ENCODE assay signal across 28 mouse cellular contexts in the genomic region with DNA sequence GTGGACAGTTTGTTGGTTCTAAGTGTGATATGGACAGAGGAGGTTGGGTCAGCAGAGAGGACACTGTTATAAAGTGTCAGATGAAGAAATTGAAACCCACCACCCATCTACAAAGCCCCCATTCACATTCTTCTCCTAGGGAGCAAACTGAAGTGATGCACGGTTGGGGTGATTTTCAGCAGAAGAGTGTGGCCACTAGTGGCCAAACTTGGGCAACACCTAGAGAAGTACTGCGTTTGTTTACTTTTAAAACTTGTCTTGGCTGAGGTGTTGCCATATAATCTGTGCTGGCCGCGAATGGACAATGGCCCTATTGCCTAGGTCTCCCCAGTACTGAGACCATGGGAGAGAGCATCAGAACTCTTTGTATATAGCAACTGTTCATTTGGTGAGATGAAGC.
A peak's percentile ranks its signal among the peaks of the same experiment; 100 is the strongest.
DNase-seq lines count a peak whose midpoint lies in the region; ATAC-seq and TF ChIP-seq lines count a peak whose summit lies in the region.
"Had no signal": no experiment of that assay in that cellular context is flagged by ENCODE, and none has a peak within 500 bp of the region (broad histone marks: within the 10 kb centered on the region; RNA-seq: fewer than 3 reads in every experiment).

No protein-coding gene starts in this region.

- H3K4me3 ChIP-seq in hindbrain, postnatal 0 days (ENCODE audit: low read length) = no peak overlapping the region
- H3K4me3 ChIP-seq in hindbrain, embryonic 16.5 days (ENCODE audit: low read length) = no peak overlapping the region
- no peak overlapping the region for H3K4me3 ChIP-seq in liver, postnatal 0 days (ENCODE audit: low read depth, low read length)
- H3K4me3 ChIP-seq: embryonic facial prominence, embryonic 13.5 days; erythroblast, embryonic 14.5 days; heart, embryonic 10.5 days; heart, embryonic 15.5 days; hindbrain, embryonic 13.5 days; lung, embryonic 15.5 days; stomach, embryonic 15.5 days had no signal

- H3K27me3 ChIP-seq in hindbrain, postnatal 0 days (ENCODE audit: insufficient read depth, low read length) = no peaks in the 10 kb centered on the region
- no peaks in the 10 kb centered on the region for H3K27me3 ChIP-seq in hindbrain, embryonic 16.5 days (replicated peaks; ENCODE audit: control insufficient read depth, insufficient read depth, low read length)
- no peaks in the 10 kb centered on the region for H3K27me3 ChIP-seq in liver, postnatal 0 days (ENCODE audit: insufficient read depth, low read length)
- H3K27me3 ChIP-seq: embryonic facial prominence, embryonic 13.5 days; heart, embryonic 15.5 days; hindbrain, embryonic 13.5 days; lung, embryonic 15.5 days; stomach, embryonic 15.5 days had no signal

- no peak overlapping the region for H3K9ac ChIP-seq in hindbrain, postnatal 0 days (replicated peaks; ENCODE audit: low read length)
- no peak overlapping the region for H3K9ac ChIP-seq in hindbrain, embryonic 16.5 days (ENCODE audit: low read depth, low read length)
- H3K9ac ChIP-seq in liver, postnatal 0 days (replicated peaks) = no peak overlapping the region
- H3K9ac ChIP-seq: embryonic facial prominence, embryonic 13.5 days; heart, embryonic 15.5 days; hindbrain, embryonic 13.5 days; liver, embryonic 14.5 days; lung, embryonic 15.5 days; stomach, embryonic 15.5 days had no signal

- H3K4me2 ChIP-seq in hindbrain, postnatal 0 days (ENCODE audit: low read depth, low read length) = no peak overlapping the region
- H3K4me2 ChIP-seq in hindbrain, embryonic 16.5 days (ENCODE audit: low read length) = no peak overlapping the region
- H3K4me2 ChIP-seq in liver, postnatal 0 days (ENCODE audit: low read depth, low read length) = no peak overlapping the region
- H3K4me2 ChIP-seq: embryonic facial prominence, embryonic 13.5 days; heart, embryonic 15.5 days; hindbrain, embryonic 13.5 days; lung, embryonic 15.5 days; stomach, embryonic 15.5 days had no signal

- 89% methylated on average over 4 of the region's 4 CpGs for WGBS in hindbrain, postnatal 0 days
- WGBS in hindbrain, embryonic 16.5 days = 79% methylated on average over 4 of the region's 4 CpGs
- WGBS in liver, postnatal 0 days (ENCODE audit: insufficient replicate concordance) = 62% methylated on average over 4 of the region's 4 CpGs

- TF ChIP-seq CTCF in hindbrain, postnatal 0 days (IDR thresholded peaks at IDR 0.05; ENCODE audit: low read depth) = peak; percentile 28
- TF ChIP-seq CTCF in liver, postnatal 0 days (IDR thresholded peaks at IDR 0.05; ENCODE audit: low read depth) = peak; percentile 23; the same call in 1 of the 2 replicates

- DNase-seq in hindbrain, postnatal 0 days (ENCODE audit: low spot score) = no peak
- DNase-seq in liver, postnatal 0 days = no peak
- DNase-seq in liver = no peak
- DNase-seq in NIH3T3 (ENCODE audit: low read depth) = peak; percentile 4
- DNase-seq in thymus, postnatal 0 days (ENCODE audit: low spot score) = no peak
- DNase-seq: adrenal gland, postnatal 10 days; cerebellum, adult 11-12 months; cerebellum, adult 9-11 months; gastrocnemius, postnatal 10 days; heart, postnatal 4 days; kidney, adult 8-10 months; kidney, postnatal 14 days; left cerebral cortex, postnatal 4 days; midbrain, embryonic 14.5 days; right cerebral cortex, postnatal 25 days; thymus, postnatal 25 days had no signal

- H3K9me3 ChIP-seq in hindbrain, postnatal 0 days (ENCODE audit: low read length) = no peaks in the 10 kb centered on the region; the same call in 1 of the 2 replicates
- no peaks in the 10 kb centered on the region for H3K9me3 ChIP-seq in hindbrain, embryonic 16.5 days (ENCODE audit: control insufficient read depth, low read length)
- H3K9me3 ChIP-seq in liver, postnatal 0 days (ENCODE audit: low read length) = no peaks in the 10 kb centered on the region
- H3K9me3 ChIP-seq: embryonic facial prominence, embryonic 13.5 days; heart, embryonic 10.5 days; heart, embryonic 15.5 days; hindbrain, embryonic 13.5 days; lung, embryonic 15.5 days; stomach, embryonic 15.5 days had no signal

- no peaks in the 10 kb centered on the region for H3K4me1 ChIP-seq in hindbrain, postnatal 0 days (ENCODE audit: insufficient read depth, low read length)
- H3K4me1 ChIP-seq in hindbrain, embryonic 16.5 days (ENCODE audit: control insufficient read depth, insufficient read depth, low read depth, low read length) = no peaks in the 10 kb centered on the region
- H3K4me1 ChIP-seq in liver, postnatal 0 days (ENCODE audit: insufficient read depth) = no peaks in the 10 kb centered on the region
- H3K4me1 ChIP-seq: embryonic facial prominence, embryonic 13.5 days; heart, embryonic 10.5 days; heart, embryonic 15.5 days; hindbrain, embryonic 13.5 days; lung, embryonic 15.5 days; stomach, embryonic 15.5 days had no signal

- TF ChIP-seq EP300 in liver, postnatal 0 days (IDR thresholded peaks at IDR 0.05; ENCODE audit: low read depth) = no peak

- no peak for ATAC-seq in hindbrain, postnatal 0 days
- no peak for ATAC-seq in hindbrain, embryonic 16.5 days
- ATAC-seq in liver, postnatal 0 days = no peak
- 0 out of 2 replicates have a peak, but pooled peaks have one; percentile 25 for ATAC-seq in common myeloid progenitor, adult 5-6 weeks (replicated peaks; ENCODE audit: low read depth, poor library complexity, severe bottlenecking)
- ATAC-seq: CD4-positive, CD25-positive, alpha-beta regulatory T cell, adult 4 months; forebrain, embryonic 16.5 days had no signal

- no peak overlapping the region for H3K27ac ChIP-seq in hindbrain, postnatal 0 days
- no peak overlapping the region for H3K27ac ChIP-seq in hindbrain, embryonic 16.5 days (ENCODE audit: low read depth, low read length)
- no peak overlapping the region for H3K27ac ChIP-seq in liver, postnatal 0 days (ENCODE audit: low read depth)
- H3K27ac ChIP-seq: embryonic facial prominence, embryonic 13.5 days; heart, embryonic 10.5 days; heart, embryonic 15.5 days; hindbrain, embryonic 13.5 days; liver, embryonic 14.5 days; lung, embryonic 15.5 days; stomach, embryonic 15.5 days had no signal

- H3K36me3 ChIP-seq in hindbrain, postnatal 0 days (ENCODE audit: insufficient read depth, low read length) = no peaks in the 10 kb centered on the region
- no peaks in the 10 kb centered on the region for H3K36me3 ChIP-seq in hindbrain, embryonic 16.5 days (ENCODE audit: control insufficient read depth, insufficient read depth, low read length)
- H3K36me3 ChIP-seq in liver, postnatal 0 days (replicated peaks; ENCODE audit: insufficient read depth, low read length) = no peaks in the 10 kb centered on the region
- H3K36me3 ChIP-seq: embryonic facial prominence, embryonic 13.5 days; heart, embryonic 10.5 days; heart, embryonic 15.5 days; hindbrain, embryonic 13.5 days; lung, embryonic 15.5 days; stomach, embryonic 15.5 days had no signal
